Mouse (Mus musculus): Measurements from ENCODE around the gene Mtfr1l.

The Mtfr1l gene

GRCm38 (mm10) chr4:134534932-134535786 is at the start of gene Mtfr1l:
Mtfr1l (minus strand) TSS chr4:134535387.
- peak; percentile 96 to 97 for DNase-seq (ENCODE audit: low spot score in 2 of 2)

- no peak for DNase-seq (ENCODE audit: low spot score in 2 of 2)
Observed at GRCm38 (mm10) chr4:134583513-134583912, 48.3 kb upstream of the Mtfr1l start.

- DNase-seq (ENCODE audit: low spot score in 2 of 2), result no peak
Observed at GRCm38 (mm10) chr4:134581365-134581764, 46.2 kb upstream of the Mtfr1l start.

- peak in 1 of 2 experiments; percentile 44 for DNase-seq (ENCODE audit: low spot score in 2 of 2)
Observed at GRCm38 (mm10) chr4:134580351-134581148, 45.4 kb upstream of the Mtfr1l start.

- no peak for DNase-seq (ENCODE audit: low spot score in 2 of 2)
Observed at GRCm38 (mm10) chr4:134579620-134580019, 44.4 kb upstream of the Mtfr1l start.

GRCm38 (mm10) chr4:134579212-134579611 is 44.0 kb upstream of the Mtfr1l start:
- DNase-seq (ENCODE audit: low spot score in 2 of 2), result no peak

- DNase-seq (ENCODE audit: low spot score in 2 of 2), result no peak
Observed at GRCm38 (mm10) chr4:134578407-134578806, 43.2 kb upstream of the Mtfr1l start.

GRCm38 (mm10) chr4:134577281-134577680 is 42.1 kb upstream of the Mtfr1l start:
- no peak for DNase-seq (ENCODE audit: low spot score in 2 of 2)

GRCm38 (mm10) chr4:134575486-134575885 is 40.3 kb upstream of the Mtfr1l start:
- no peak for DNase-seq (ENCODE audit: low spot score in 2 of 2)

- DNase-seq (ENCODE audit: low spot score in 2 of 2), result no peak
Observed at GRCm38 (mm10) chr4:134572449-134573300, 37.5 kb upstream of the Mtfr1l start.

GRCm38 (mm10) chr4:134570704-134571451 is 35.7 kb upstream of the Mtfr1l start:
- no peak for DNase-seq (ENCODE audit: low spot score in 2 of 2)

GRCm38 (mm10) chr4:134569831-134570230 is 34.6 kb upstream of the Mtfr1l start:
- DNase-seq (ENCODE audit: low spot score in 2 of 2), result no peak

- DNase-seq (ENCODE audit: low spot score in 2 of 2), result no peak
Observed at GRCm38 (mm10) chr4:134569205-134569604, 34.0 kb upstream of the Mtfr1l start.

GRCm38 (mm10) chr4:134567377-134568226 is 32.4 kb upstream of the Mtfr1l start:
- DNase-seq (ENCODE audit: low spot score in 2 of 2), result no peak

- DNase-seq (ENCODE audit: low spot score in 2 of 2), result no peak
Observed at GRCm38 (mm10) chr4:134564093-134564492, 28.9 kb upstream of the Mtfr1l start.

GRCm38 (mm10) chr4:134563624-134564023 is 28.4 kb upstream of the Mtfr1l start:
- no peak for DNase-seq (ENCODE audit: low spot score in 2 of 2)

- DNase-seq (ENCODE audit: low spot score in 2 of 2), result no peak
Observed at GRCm38 (mm10) chr4:134562014-134562413, 26.8 kb upstream of the Mtfr1l start.

- DNase-seq (ENCODE audit: low spot score in 2 of 2), result no peak
Observed at GRCm38 (mm10) chr4:134560699-134561098, 25.5 kb upstream of the Mtfr1l start.

- no peak for DNase-seq (ENCODE audit: low spot score in 2 of 2)
Observed at GRCm38 (mm10) chr4:134559154-134559553, 24.0 kb upstream of the Mtfr1l start.

- DNase-seq (ENCODE audit: low spot score in 2 of 2), result no peak
Observed at GRCm38 (mm10) chr4:134558570-134559113, 23.5 kb upstream of the Mtfr1l start.
